Mouse (Mus musculus) liver, embryonic 16.5 days (tissue): ENCODE results near the gene 2310034G01Rik. TPM values are rescaled to one million over a fixed set of nuclear protein-coding genes. Genes with fewer than 3 reads are reported as not detected.
A peak's percentile ranks its signal among the peaks of the same experiment; 100 is the strongest.

Source experiments
- ATAC-seq: fragments of 200-750 bp; cut with Nextera tagmentation; 2 replicates; pipeline ENCODE4 v1.8.0; 2017; ENCODE audit warnings: low read depth, mild to moderate bottlenecking, moderate number of reproducible peaks, moderate library complexity
- H3K27ac ChIP-seq: fragments of 300-500 bp; sonication (generic); 2 replicates; pipeline ENCODE4 v1.5.1; 2014; ENCODE audit warnings: mild to moderate bottlenecking, low read length
- H3K27me3 ChIP-seq: fragments of 300-500 bp; sonication (generic); 2 replicates; pipeline ENCODE4 v1.6.1; 2014; ENCODE audit warnings: low read depth, low read length, mixed read lengths; ENCODE audit not compliant: control insufficient read depth, insufficient read depth
- H3K36me3 ChIP-seq: fragments of 300-500 bp; sonication (generic); 2 replicates; pipeline ENCODE4 v1.6.1; 2014; ENCODE audit warnings: mild to moderate bottlenecking; ENCODE audit not compliant: control insufficient read depth, insufficient read depth
- H3K4me1 ChIP-seq: fragments of 300-500 bp; sonication (generic); 2 replicates; pipeline ENCODE4 v1.6.1; 2014; ENCODE audit warnings: low read depth, low read length, mixed read lengths; ENCODE audit not compliant: control insufficient read depth
- H3K4me2 ChIP-seq: fragments of 300-500 bp; sonication (generic); 2 replicates; pipeline ENCODE4 v1.6.1; 2014; ENCODE audit warnings: low read depth, low read length, mixed read lengths
- H3K4me3 ChIP-seq: fragments of 300-500 bp; sonication (generic); 2 replicates; pipeline ENCODE4 v1.5.1; 2014; ENCODE audit warnings: low read depth, mild to moderate bottlenecking, low read length
- H3K9ac ChIP-seq: fragments of 300-500 bp; sonication (generic); 2 replicates; pipeline ENCODE4 v1.6.1; 2014; ENCODE audit warnings: low read depth, low read length
- H3K9me3 ChIP-seq: fragments of 300-500 bp; sonication (generic); replicated peaks from 2 replicates; pipeline ENCODE4 v1.6.1; 2016; ENCODE audit warnings: low read length; ENCODE audit not compliant: control insufficient read depth
- WGBS: fragments of 180-500 bp; shearing (Covaris S2); extraction: QIAGEN DNeasy Blood & Tissue Kit; methylation state at CpG from one replicate; pipeline ENCODE4 v1.1.7; 2014; ENCODE audit not compliant: insufficient replicate concordance; 5-methylcytosine and 5-hydroxymethylcytosine counted together
- polyA plus RNA-seq: library from polyadenylated mRNA; unstranded; fragments of >200 nt; fragmentation: Nextera tagmentation; extraction: Ambion mirVana; gene quantifications from 2 replicates; pipeline ENCODE4 v1.2.1, GENCODE M21; 2015

2310034G01Rik gene
- polyA plus RNA-seq, 1 experiment from 2014 or later, result 0.40 TPM

- no peaks in the 10 kb centered on the region for H3K9me3 ChIP-seq
- peaks cover 91% of the 10 kb centered on the region for H3K27me3 ChIP-seq
- no peak overlapping the region for H3K27ac ChIP-seq
- H3K4me2 ChIP-seq, result no peak overlapping the region
- peaks cover 44% of the 10 kb centered on the region for H3K4me1 ChIP-seq
- no peak for ATAC-seq
- H3K4me3 ChIP-seq, result no peak overlapping the region
- H3K9ac ChIP-seq, result no peak overlapping the region
- whole genome bisulfite sequencing, result 14% methylated on average over 16 of the region's 16 CpGs
- no peaks in the 10 kb centered on the region for H3K36me3 ChIP-seq
Observed at GRCm38 (mm10) chr19:46318586-46319378, 31.3 kb downstream of the 2310034G01Rik start.

GRCm38 (mm10) chr19:46318031-46318471 lies 32.1 kb downstream of the 2310034G01Rik start:
- Histone ChIP-seq H3K9ac (no peak overlapping the region), H3K4me2 (peak overlapping the region; percentile 52), H3K27ac (no peak overlapping the region), H3K9me3 (no peaks in the 10 kb centered on the region), H3K36me3 (no peaks in the 10 kb centered on the region), H3K4me3 (peak overlapping the region; percentile 45), H3K27me3 (peaks cover 83% of the 10 kb centered on the region), H3K4me1 (peaks cover 52% of the 10 kb centered on the region)
- 3% methylated on average over 37 of the region's 42 CpGs for WGBS
- no peak for ATAC-seq

- H3K4me3 ChIP-seq, result peak overlapping the region; percentile 45
- H3K9me3 ChIP-seq, result no peaks in the 10 kb centered on the region
- 1% methylated on average over 48 of the region's 48 CpGs for WGBS
- H3K4me2 ChIP-seq, result peak overlapping the region; percentile 52
- ATAC-seq, result no peak
- peaks cover 52% of the 10 kb centered on the region for H3K4me1 ChIP-seq
- no peak overlapping the region for H3K27ac ChIP-seq
- H3K36me3 ChIP-seq, result no peaks in the 10 kb centered on the region; the same call in 1 of the 2 replicates
- H3K9ac ChIP-seq, result no peak overlapping the region
- peaks cover 78% of the 10 kb centered on the region for H3K27me3 ChIP-seq
Observed at GRCm38 (mm10) chr19:46317546-46317885, 32.6 kb downstream of the 2310034G01Rik start.

- Histone ChIP-seq H3K27me3 (peaks cover 73% of the 10 kb centered on the region), H3K9ac (no peak overlapping the region), H3K9me3 (no peaks in the 10 kb centered on the region), H3K27ac (no peak overlapping the region), H3K4me3 (peak overlapping the region; percentile 45), H3K4me2 (peak overlapping the region; percentile 52; the same call in 1 of the 2 replicates), H3K4me1 (peaks cover 52% of the 10 kb centered on the region), H3K36me3 (no peaks in the 10 kb centered on the region; the same call in 1 of the 2 replicates)
- ATAC-seq, result no peak
- WGBS, result 30% methylated on average over 15 of the region's 15 CpGs
Observed at GRCm38 (mm10) chr19:46316846-46317545, 33.1 kb downstream of the 2310034G01Rik start.

- peaks cover 52% of the 10 kb centered on the region for H3K4me1 ChIP-seq
- 42% methylated on average over 12 of the region's 12 CpGs for WGBS
- H3K9me3 ChIP-seq, result no peaks in the 10 kb centered on the region
- peak overlapping the region; percentile 85 for H3K4me2 ChIP-seq
- H3K27ac ChIP-seq, result peak overlapping the region; percentile 94
- peaks cover 2% of the 10 kb centered on the region for H3K36me3 ChIP-seq
- peak overlapping the region; percentile 66 for H3K9ac ChIP-seq
- H3K27me3 ChIP-seq, result peaks cover 63% of the 10 kb centered on the region
- peak; percentile 20; the same call in 1 of the 2 replicates for ATAC-seq
- H3K4me3 ChIP-seq, result peak overlapping the region; percentile 48
Observed at GRCm38 (mm10) chr19:46315752-46316610, 34.1 kb downstream of the 2310034G01Rik start.

GRCm38 (mm10) chr19:46314872-46315742 lies 35.0 kb downstream of the 2310034G01Rik start:
- Histone ChIP-seq H3K4me3 (peak overlapping the region; percentile 48), H3K9ac (peak overlapping the region; percentile 66), H3K9me3 (no peaks in the 10 kb centered on the region), H3K27ac (peak overlapping the region; percentile 94), H3K4me2 (peak overlapping the region; percentile 85), H3K36me3 (peaks cover 6% of the 10 kb centered on the region), H3K4me1 (peaks cover 52% of the 10 kb centered on the region), H3K27me3 (peaks cover 54% of the 10 kb centered on the region)
- WGBS, result 2% methylated on average over 14 of the region's 14 CpGs
- ATAC-seq, result peak; percentile 88

GRCm38 (mm10) chr19:46314151-46314601 lies 35.9 kb downstream of the 2310034G01Rik start:
- Histone ChIP-seq H3K27ac (peak overlapping the region; percentile 94), H3K4me2 (peak overlapping the region; percentile 85), H3K27me3 (peaks cover 44% of the 10 kb centered on the region), H3K36me3 (peaks cover 6% of the 10 kb centered on the region), H3K9me3 (no peaks in the 10 kb centered on the region), H3K9ac (peak overlapping the region; percentile 62), H3K4me3 (peak overlapping the region; percentile 48), H3K4me1 (peaks cover 54% of the 10 kb centered on the region)
- 11% methylated on average over 18 of the region's 18 CpGs for WGBS
- peak; percentile 51 for ATAC-seq

GRCm38 (mm10) chr19:46313591-46313990 lies 36.5 kb downstream of the 2310034G01Rik start:
- peak overlapping the region; percentile 85 for H3K4me2 ChIP-seq
- peak overlapping the region; percentile 94 for H3K27ac ChIP-seq
- peak overlapping the region; percentile 62; the same call in 1 of the 2 replicates for H3K9ac ChIP-seq
- H3K27me3 ChIP-seq, result peaks cover 39% of the 10 kb centered on the region
- H3K36me3 ChIP-seq, result peaks cover 6% of the 10 kb centered on the region
- peak overlapping the region; percentile 48 for H3K4me3 ChIP-seq
- 63% methylated on average over 6 of the region's 6 CpGs for WGBS
- H3K4me1 ChIP-seq, result peaks cover 58% of the 10 kb centered on the region
- H3K9me3 ChIP-seq, result no peaks in the 10 kb centered on the region
- ATAC-seq, result no peak
